Mouse (Mus musculus) frontal cortex, postnatal 25 days (tissue): Measurements from ENCODE around the gene Dtnb.

Experiments
- DNase-seq, 2 experiments: peaks; one replicate each; pipeline ENCODE4 v3.0.0; 2022; ENCODE audit warnings: low spot score in 2 of 2

The Dtnb gene

DNA sequence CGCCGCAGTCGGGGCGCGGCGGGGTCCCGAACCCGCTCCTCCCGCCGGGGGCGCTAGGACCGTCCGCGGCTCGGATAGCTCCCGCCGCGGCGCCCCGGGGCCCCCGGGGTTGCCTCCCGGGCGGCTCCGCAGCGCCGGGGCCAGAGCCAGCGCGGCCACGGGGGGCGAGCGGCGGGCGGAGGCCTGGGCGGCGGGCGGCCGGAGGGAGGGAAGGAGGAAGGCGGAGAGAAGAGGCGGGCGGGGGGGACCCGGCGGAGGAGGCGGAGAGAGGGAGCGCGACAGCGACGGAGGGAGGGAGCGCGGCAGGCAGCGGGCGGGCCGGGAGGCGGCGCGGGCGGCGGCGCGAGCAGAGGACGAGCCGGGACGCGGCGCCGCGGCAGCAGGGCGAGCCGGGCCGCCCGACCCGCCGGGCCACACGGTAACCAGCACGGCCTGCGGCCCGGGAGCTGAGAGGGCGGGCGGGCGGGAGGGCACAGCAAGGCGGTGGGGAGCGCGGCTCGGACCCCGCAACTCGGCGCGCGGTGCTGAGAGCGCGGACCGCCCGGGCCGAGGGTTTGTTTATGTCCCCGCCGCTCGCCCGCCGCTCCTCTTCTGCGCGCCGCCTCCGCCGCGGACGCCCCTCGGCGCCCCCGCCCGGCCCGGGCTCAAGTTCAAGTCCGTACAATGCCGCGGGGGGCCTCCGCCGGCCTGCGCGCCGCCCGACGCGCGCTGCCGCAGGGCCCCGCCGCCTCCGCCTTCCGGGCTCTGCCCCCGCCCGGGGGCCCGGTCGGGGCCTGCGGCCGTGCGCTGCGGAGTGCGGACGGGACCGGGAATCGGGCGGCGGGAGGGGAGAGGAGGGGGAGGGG is 234.7 kb downstream of the Dtnb start:
- DNase-seq = no peak

- DNase-seq = peak in 1 of 2 experiments; percentile 63
Measured at GRCm38 (mm10) chr12:3807548-3808395, 235.6 kb downstream of the Dtnb start.

- no peak for DNase-seq
Measured at GRCm38 (mm10) chr12:3808396-3808981, 236.3 kb downstream of the Dtnb start.

GRCm38 (mm10) chr12:3809520-3810180 is 237.5 kb downstream of the Dtnb start:
- no peak for DNase-seq

GRCm38 (mm10) chr12:3810455-3810854 is 238.3 kb downstream of the Dtnb start:
- no peak for DNase-seq

GRCm38 (mm10) chr12:3811596-3811995 is 239.4 kb downstream of the Dtnb start:
- DNase-seq = no peak

DNA sequence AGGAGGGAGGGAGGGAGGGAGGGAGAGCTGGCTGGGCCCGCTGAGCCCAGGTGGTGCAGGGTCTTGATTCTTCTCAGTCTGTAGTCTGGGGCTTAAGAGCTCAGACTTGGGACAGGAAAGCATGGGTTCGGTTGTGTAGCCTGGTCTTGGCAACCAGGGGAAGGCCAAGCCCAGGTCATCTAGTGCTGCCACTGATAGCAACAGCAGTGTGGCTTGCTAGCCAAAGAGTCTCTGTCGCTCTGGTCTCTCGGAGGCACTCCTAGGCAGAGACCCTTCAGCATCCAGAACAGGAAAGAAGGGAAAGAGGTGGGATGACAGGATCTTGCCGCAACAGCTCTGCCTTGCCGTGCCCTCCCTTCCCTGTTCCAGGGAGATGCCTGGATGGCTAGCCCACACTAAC is 240.1 kb downstream of the Dtnb start:
- no peak for DNase-seq

DNA sequence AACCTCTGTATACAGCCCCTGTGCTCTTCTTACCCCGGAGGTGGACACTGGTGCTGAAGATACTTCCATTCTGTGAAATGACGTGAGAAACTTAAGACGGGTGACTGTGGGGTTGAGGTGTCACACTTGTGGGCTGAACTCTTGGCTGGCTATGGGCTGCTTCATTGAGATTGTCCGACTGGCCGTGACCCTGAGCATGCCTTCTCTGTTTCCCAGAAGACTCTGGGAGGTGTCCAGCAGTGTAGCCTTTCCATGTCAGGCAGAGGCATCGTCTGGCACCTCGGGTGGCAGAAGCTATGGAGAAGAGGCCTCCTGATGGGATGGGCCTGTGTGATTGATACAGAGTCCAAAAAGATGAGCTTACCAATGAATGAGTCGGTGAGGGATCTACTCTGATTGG is 241.0 kb downstream of the Dtnb start:
- DNase-seq = no peak

DNA sequence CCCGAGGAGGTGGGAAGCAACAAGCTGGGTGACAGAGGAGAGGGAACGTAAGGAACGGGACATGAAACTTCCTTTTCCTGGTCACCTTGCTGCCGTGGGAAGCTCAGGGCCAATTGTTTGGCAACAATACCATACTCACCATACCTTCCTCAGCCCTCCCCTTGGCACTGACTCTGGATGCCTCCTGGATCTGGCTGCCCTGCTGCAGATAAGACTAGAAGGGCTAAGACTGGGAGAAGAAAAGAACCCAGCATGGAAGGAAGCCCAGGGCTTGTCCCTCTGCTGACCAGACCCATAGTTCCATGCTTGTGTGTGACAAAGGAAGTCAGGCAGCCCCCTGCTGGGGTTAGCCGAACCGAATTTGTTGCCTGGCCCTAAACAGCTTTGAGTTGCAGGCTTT is 243.2 kb downstream of the Dtnb start:
- DNase-seq = no peak

GRCm38 (mm10) chr12:3817033-3817432 is 244.9 kb downstream of the Dtnb start:
- no peak for DNase-seq

- DNase-seq = no peak
Measured at GRCm38 (mm10) chr12:3817566-3817965, 245.4 kb downstream of the Dtnb start.

DNA sequence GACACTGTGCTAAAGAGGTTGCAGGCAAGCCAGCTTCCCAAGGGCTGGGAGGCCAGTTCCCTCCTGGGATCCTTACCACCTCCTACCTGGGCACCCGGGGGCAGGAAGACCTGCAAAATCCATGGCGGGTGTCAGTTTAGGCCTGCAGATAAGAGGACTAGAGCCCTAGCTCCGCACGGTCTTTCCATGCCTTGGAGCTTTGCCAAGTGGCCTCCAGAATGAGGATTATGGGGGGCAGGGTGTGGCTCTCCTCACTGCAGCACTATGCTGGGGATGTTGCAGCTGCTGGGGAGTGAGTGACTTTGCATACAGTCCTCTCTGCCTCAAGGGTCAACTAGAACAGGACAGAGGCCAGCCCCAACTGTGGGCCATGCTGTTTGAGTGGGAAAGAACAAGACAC is 247.7 kb downstream of the Dtnb start:
- no peak for DNase-seq

DNA sequence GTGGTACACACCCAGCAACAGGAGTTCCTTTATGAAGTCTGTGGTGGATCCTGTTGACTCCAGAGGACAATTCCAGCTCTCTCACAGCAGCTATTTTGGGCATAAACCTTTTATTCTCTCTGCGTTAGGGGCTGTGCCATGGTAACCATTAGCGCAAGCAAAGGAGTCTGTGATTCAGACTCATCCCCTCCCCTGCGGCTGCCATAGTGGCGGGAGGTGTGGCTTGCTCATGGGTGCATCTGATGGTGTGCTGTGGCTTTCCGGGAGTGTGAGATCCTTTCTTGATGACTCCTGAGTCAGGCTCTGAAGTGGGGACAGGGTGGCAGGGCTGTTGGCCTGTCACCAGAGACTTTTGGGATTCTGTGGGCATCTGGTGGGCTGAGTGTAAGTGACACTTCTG is 251.2 kb downstream of the Dtnb start:
- DNase-seq = peak in 1 of 2 experiments; percentile 56

DNA sequence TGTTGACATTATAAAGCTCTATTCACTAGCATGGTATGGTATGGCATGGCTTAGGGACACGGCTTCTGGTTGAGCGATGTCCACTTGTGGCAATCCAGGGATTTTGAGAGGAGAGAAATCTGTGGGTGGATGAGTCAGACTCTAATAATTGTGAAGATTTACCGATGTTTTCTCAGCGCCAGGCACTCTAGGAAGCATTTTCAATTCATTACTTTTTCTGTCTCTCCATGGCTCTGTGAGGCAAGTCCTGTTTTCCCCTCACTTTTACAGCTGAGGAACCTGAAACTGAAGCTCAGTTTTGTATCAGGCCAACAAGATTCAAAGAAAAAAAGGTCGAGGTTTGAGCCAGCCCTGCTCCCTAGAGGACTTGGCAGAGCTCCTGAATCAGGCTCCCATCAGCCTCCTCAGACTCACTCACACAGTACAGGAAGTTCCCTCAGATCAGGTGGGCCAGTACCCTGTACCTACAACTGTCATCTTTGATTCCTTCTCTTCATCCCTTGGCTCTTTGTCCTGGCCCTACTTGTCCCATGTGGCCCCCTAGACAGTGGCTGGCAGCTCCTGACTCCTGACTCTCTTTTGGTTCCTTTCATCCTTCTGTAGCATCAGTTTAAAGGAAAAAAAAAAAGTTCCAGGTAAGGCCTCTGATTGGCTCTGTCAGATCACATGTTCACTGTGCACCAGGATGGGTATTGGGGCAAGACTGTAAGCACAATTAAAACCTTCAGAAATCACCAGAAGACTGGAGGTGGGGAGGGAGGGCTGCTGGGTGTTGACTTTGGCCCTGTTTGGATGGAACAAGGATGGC is 252.9 kb downstream of the Dtnb start:
- no peak for DNase-seq

DNA sequence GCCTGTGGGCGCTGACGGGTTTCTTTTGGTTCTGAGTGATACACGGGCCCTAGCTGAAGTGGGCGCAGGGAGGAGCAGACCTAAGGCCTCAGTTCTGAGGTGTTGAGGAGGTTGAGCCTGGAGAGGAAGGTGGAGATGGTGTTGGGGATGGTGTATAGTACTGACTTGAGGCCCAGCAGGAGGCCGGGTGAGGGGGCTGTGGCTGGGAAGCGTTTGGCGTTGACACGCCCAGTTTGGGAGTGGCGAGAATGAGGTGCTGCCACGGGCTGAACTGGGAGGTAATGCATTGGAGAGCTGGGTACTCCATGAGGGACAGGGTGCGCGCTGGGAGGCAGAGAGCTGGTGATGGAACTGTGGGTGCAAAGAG is 253.5 kb downstream of the Dtnb start:
- no peak for DNase-seq

- DNase-seq = no peak
Measured at GRCm38 (mm10) chr12:3827771-3828170, 255.6 kb downstream of the Dtnb start.
